ENCODE assay signal across 1 mouse cellular context in genomic region chr9:108263131-108263681, GRCm38 (mm10).
TF ChIP-seq lines count a peak whose summit lies in the region.

No protein-coding gene starts in this region.

TF ChIP-seq in C2C12, 6 proteins besides CTCF, POLR2A, EP300 and RAD21:
- no peak for TF ChIP-seq CEBPB (IDR thresholded peaks at IDR 0.05; ENCODE audit: low read depth)
- TF ChIP-seq MYOD1 (IDR thresholded peaks at IDR 0.05; ENCODE audit: control insufficient read depth, insufficient read length, low read depth) = no peak
